Mouse (Mus musculus) forebrain, embryonic 11.5 days (tissue): ENCODE results near the gene Serpina5. TPM values are rescaled to one million over a fixed set of nuclear protein-coding genes. Genes with fewer than 3 reads are reported as not detected.

ENCODE experiments used
- ATAC-seq: fragments of 200-750 bp; cut with Nextera tagmentation; replicated peaks from 2 replicates; pipeline ENCODE4 v1.8.0; 2017; ENCODE audit warnings: moderate TSS enrichment; ENCODE audit not compliant: low FRiP score
- DNase-seq: peaks from one replicate; pipeline ENCODE4 v3.0.0-alpha.2; 2017; ENCODE audit warnings: low spot score
- H3K27ac ChIP-seq: fragments of 300-500 bp; sonication (generic); 2 replicates; pipeline ENCODE4 v1.5.1; 2014; ENCODE audit warnings: low read depth, low read length
- H3K27me3 ChIP-seq: fragments of 300-500 bp; sonication (generic); 2 replicates; pipeline ENCODE4 v1.6.1; 2014; ENCODE audit warnings: mild to moderate bottlenecking, low read length, mixed read lengths; ENCODE audit not compliant: control insufficient read depth, insufficient read depth
- H3K36me3 ChIP-seq: fragments of 300-500 bp; sonication (generic); 2 replicates; pipeline ENCODE4 v1.6.1; 2014; ENCODE audit warnings: mild to moderate bottlenecking, low read length, moderate library complexity, mixed read lengths; ENCODE audit not compliant: control insufficient read depth, insufficient read depth
- H3K4me1 ChIP-seq: fragments of 300-500 bp; sonication (generic); replicated peaks from 2 replicates; pipeline ENCODE4 v1.6.1; 2014; ENCODE audit warnings: low read length, mixed read lengths; ENCODE audit not compliant: control insufficient read depth, insufficient read depth
- H3K4me2 ChIP-seq: fragments of 300-500 bp; sonication (generic); 2 replicates; pipeline ENCODE4 v1.6.1; 2014; ENCODE audit warnings: low read depth, mild to moderate bottlenecking, low read length, moderate library complexity, mixed read lengths; ENCODE audit not compliant: severe bottlenecking
- H3K4me3 ChIP-seq: fragments of 300-500 bp; sonication (generic); 2 replicates; pipeline ENCODE4 v1.5.1; 2014; ENCODE audit warnings: low read depth, low read length
- H3K9ac ChIP-seq: fragments of 300-500 bp; sonication (generic); 2 replicates; pipeline ENCODE4 v1.6.1; 2014; ENCODE audit warnings: low read length
- H3K9me3 ChIP-seq: fragments of 300-500 bp; sonication (generic); 2 replicates; pipeline ENCODE4 v1.6.1; 2016; ENCODE audit warnings: low read length, mixed read lengths; ENCODE audit not compliant: control insufficient read depth
- WGBS: fragments of 180-500 bp; shearing (Covaris S2); extraction: QIAGEN DNeasy Blood & Tissue Kit; methylation state at CpG from one replicate; pipeline ENCODE4 v1.1.7; 2014; 5-methylcytosine and 5-hydroxymethylcytosine counted together
- polyA plus RNA-seq: library from polyadenylated mRNA; unstranded; fragments of >200 nt; fragmentation: Nextera tagmentation; extraction: Ambion mirVana; gene quantifications from 2 replicates; pipeline ENCODE4 v1.2.1, GENCODE M21; 2014

Serpina5 gene
- polyA plus RNA-seq, 1 experiment from 2014 or later = not detected

DNA sequence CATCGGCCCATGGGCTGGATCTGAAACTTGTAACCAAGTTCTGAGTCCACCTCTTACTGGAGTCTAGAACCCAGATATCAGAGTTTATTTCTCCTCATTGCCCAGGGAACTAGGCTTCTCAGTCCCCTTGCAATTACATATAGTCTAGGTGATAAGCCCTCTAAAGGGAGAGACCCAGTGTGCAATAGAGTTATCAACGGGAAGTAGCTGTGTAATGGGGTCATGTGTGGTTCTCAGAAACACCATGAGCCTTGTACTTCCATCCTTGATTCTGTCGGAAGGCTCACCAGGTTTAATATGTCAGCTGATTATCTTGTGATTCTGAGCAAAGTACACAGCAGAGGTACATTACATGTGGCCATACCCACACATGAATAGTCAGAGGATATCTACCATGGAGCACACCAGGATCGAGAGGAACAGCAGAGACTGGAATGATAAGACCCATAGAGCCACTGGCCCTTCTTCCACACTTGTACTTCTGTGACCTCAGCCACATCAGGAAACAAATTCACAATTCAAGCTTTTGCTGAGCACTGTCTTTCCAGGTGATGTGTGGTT is 39.7 kb downstream of the Serpina5 start:
- Histone ChIP-seq H3K27me3 (no peaks in the 10 kb centered on the region), H3K4me1 (no peaks in the 10 kb centered on the region), H3K9me3 (no peaks in the 10 kb centered on the region), H3K27ac (no peak overlapping the region), H3K4me3 (no peak overlapping the region), H3K4me2 (no peak overlapping the region), H3K36me3 (no peaks in the 10 kb centered on the region), H3K9ac (no peak overlapping the region)
- DNase-seq = no peak
- no peak for ATAC-seq
- 87% methylated on average over 4 of the region's 4 CpGs for WGBS

DNA sequence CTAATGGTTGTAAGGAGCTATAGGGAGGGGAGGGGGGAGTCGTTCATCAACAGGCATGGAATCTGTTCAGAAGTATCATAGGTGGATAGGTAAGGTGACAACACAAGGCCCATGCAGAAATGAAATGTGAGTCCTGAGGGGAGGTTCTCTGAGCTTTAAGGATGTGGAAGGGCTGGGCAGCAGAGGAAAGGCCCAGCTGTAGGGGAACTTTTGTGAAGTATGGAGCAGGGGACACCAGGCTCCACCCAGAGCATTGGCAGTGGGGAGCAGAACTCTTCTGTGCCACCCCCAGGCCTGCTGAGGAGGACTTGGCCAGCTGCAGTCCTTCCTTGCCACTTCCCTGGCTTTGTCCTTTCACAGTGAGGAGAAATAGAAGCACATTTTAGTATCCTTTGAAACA is 40.6 kb downstream of the Serpina5 start:
- ATAC-seq = no peak
- WGBS = 75% methylated on average over 1 of the region's 1 CpGs
- H3K4me1 ChIP-seq = no peaks in the 10 kb centered on the region
- H3K36me3 ChIP-seq = no peaks in the 10 kb centered on the region
- no peaks in the 10 kb centered on the region for H3K9me3 ChIP-seq
- no peak for DNase-seq
- H3K4me3 ChIP-seq = no peak overlapping the region
- no peaks in the 10 kb centered on the region for H3K27me3 ChIP-seq
- H3K9ac ChIP-seq = no peak overlapping the region
- H3K27ac ChIP-seq = no peak overlapping the region
- H3K4me2 ChIP-seq = no peak overlapping the region

DNA sequence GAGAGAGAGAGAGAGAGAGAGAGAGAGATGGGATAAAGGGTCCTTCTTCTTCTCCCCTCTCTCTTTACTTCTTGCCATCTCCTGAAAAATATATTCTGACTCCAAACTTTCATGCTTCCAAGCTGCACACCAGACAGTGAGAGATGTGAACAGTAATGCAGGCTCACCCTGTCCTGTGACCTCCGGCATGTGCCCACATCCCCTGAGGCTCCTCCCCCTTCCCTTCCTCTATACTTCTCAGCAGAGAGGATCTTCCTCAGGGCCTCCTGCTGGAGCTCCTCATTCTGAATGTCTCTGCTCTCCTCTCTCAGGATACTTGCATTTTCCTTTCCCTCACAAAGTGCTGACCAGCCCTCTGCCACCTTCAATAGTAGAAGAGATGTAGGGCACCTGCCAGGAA is 41.5 kb downstream of the Serpina5 start:
- no peaks in the 10 kb centered on the region for H3K27me3 ChIP-seq
- no peak for DNase-seq
- H3K36me3 ChIP-seq = no peaks in the 10 kb centered on the region
- no peak for ATAC-seq
- H3K4me2 ChIP-seq = no peak overlapping the region
- WGBS = 81% methylated on average over 1 of the region's 1 CpGs
- H3K27ac ChIP-seq = no peak overlapping the region
- H3K9ac ChIP-seq = no peak overlapping the region
- H3K4me1 ChIP-seq = no peaks in the 10 kb centered on the region
- H3K4me3 ChIP-seq = no peak overlapping the region
- no peaks in the 10 kb centered on the region for H3K9me3 ChIP-seq

DNA sequence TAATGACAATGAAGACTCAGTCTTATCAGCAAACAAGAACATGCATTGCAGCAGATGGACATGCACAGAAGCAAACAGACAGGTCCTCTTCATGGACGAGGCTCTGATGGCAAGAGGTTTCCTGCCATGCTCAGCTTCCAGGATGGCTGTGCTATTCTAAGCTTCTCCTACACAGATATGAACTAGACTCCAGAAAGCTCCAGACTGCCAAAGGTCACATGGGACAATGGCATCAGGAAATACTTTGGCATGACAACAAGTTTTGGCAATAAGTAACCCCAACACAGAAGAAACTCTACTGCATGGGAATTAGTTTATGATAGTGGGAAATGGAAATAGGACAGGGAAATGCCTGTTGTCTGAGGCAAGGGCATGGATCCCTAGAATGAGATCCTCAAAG is 42.4 kb downstream of the Serpina5 start:
- H3K4me2 ChIP-seq = no peak overlapping the region
- no peaks in the 10 kb centered on the region for H3K27me3 ChIP-seq
- no peak overlapping the region for H3K27ac ChIP-seq
- no peak for ATAC-seq
- no peaks in the 10 kb centered on the region for H3K36me3 ChIP-seq
- no peaks in the 10 kb centered on the region for H3K9me3 ChIP-seq
- 80% methylated on average over 1 of the region's 1 CpGs for WGBS
- no peak for DNase-seq
- H3K4me1 ChIP-seq = no peaks in the 10 kb centered on the region
- H3K4me3 ChIP-seq = no peak overlapping the region
- H3K9ac ChIP-seq = no peak overlapping the region

DNA sequence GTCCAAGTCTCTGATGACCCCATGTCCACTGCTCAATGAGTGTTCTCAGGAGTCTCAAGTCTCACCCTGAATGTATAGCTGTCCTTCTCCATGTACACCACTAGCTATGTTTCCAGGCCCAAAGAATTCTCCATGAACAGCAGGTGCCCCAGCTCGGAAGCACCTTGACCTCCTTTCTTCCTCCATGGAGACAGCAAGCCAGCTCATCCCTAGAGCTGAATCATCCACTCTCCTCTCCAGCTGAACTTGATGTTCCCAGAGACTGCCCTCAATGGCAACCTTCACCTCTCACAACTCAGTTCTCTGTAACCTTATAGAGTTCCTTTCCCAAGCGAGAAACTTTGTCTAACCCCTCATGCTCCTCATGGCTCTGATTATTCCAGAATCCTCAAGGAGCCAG is 44.7 kb downstream of the Serpina5 start:
- Histone ChIP-seq H3K27me3 (no peaks in the 10 kb centered on the region), H3K4me3 (no peak overlapping the region), H3K4me2 (no peak overlapping the region), H3K27ac (no peak overlapping the region), H3K9me3 (no peaks in the 10 kb centered on the region), H3K36me3 (no peaks in the 10 kb centered on the region), H3K9ac (no peak overlapping the region), H3K4me1 (no peaks in the 10 kb centered on the region)
- ATAC-seq (no peak), DNase-seq (no peak)
- WGBS = 83% methylated on average over 2 of the region's 2 CpGs

DNA sequence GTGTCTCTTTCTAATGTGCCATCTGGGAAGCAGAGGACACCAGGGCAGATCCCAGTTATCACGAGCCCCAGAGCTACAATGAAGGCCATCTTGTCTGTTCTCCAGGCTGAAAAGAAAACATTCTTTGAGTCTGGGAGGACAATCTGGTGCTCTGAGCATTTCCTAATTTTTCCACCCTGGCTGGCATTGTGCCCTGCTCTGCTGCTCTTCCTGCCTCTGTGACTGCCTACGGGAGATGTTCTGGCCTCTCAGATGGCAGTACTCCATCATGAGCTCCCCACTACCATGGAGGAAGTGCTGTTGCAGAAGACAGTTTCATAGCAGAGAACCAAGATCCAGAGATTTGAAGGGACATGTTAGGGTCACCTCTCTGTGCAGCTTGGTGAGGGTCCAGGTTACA is 51.1 kb downstream of the Serpina5 start:
- H3K27me3 ChIP-seq = no peaks in the 10 kb centered on the region
- no peaks in the 10 kb centered on the region for H3K36me3 ChIP-seq
- H3K9ac ChIP-seq = no peak overlapping the region
- 89% methylated on average over 2 of the region's 2 CpGs for WGBS
- no peaks in the 10 kb centered on the region for H3K9me3 ChIP-seq
- DNase-seq = no peak
- no peak overlapping the region for H3K27ac ChIP-seq
- no peaks in the 10 kb centered on the region for H3K4me1 ChIP-seq
- H3K4me3 ChIP-seq = no peak overlapping the region
- H3K4me2 ChIP-seq = no peak overlapping the region
- ATAC-seq = no peak

DNA sequence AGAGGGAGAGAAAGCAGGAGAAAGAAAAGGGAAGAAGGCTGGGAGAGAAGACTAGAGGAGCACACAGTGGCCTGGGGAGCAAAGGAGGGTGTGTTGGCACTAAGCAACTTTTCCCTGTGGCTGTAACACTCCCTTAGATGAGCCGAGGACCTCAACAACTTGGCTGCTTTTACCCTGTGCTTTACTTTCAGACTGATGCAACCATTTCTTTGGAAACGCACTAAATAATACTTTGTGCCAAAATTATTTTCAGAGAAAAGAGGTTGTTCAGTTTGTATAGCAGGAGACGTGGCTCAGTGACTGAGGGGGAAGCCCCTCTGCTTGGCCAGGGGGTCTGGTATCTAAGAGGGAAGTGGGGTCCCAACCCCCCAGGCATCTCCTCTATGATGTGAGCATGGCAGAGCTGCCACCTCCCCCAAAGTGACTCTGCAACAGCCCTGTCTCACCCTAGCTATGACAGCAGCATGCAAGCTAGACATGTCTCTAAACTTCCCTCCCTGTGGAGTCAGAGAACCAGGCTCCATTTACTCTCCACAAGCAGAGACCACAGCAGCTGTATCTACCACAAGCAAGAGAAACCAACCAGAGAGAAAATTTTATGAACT is 52.2 kb downstream of the Serpina5 start:
- H3K4me1 ChIP-seq = no peaks in the 10 kb centered on the region
- no peak overlapping the region for H3K4me2 ChIP-seq
- no peaks in the 10 kb centered on the region for H3K27me3 ChIP-seq
- ATAC-seq = no peak
- H3K27ac ChIP-seq = no peak overlapping the region
- H3K9ac ChIP-seq = no peak overlapping the region
- no peaks in the 10 kb centered on the region for H3K36me3 ChIP-seq
- no peak overlapping the region for H3K4me3 ChIP-seq
- H3K9me3 ChIP-seq = no peaks in the 10 kb centered on the region
- DNase-seq = no peak
- WGBS = 84% methylated on average over 3 of the region's 3 CpGs

DNA sequence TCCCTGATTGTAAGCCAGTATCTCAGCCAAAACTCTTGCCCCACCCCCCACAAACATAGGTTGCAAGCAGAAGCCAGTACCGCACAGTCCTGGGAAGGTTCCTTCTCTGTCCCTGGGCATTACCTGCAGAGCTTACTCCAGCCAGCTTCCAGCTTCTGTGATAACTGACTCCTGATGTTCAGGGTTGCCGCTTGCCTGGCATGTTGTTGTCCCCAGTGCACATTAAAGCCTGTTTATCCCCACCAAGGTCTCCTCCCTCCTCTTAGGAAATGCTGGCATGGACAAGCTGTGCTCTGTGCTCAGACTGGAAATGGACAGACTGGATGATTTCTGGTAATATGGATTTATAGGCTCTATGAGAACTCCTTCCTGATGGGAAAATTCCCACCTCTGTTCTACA is 52.7 kb downstream of the Serpina5 start, which contains the start of gene Serpina3c:
Gene Serpina3c (minus strand): TSS at position 215 of the 400 bp plus-strand sequence.
- Histone ChIP-seq H3K27ac (no peak within 1 kb of the TSS), H3K4me2 (no peak within 1 kb of the TSS), H3K9me3 (no peaks in the 10 kb centered on the region), H3K9ac (no peak within 1 kb of the TSS), H3K36me3 (no peaks in the 10 kb centered on the region), H3K4me3 (no peak within 1 kb of the TSS), H3K27me3 (no peaks in the 10 kb centered on the region), H3K4me1 (no peaks in the 10 kb centered on the region)
- DNase-seq (no peak), ATAC-seq (no peak)
- 86% methylated on average over 2 of the region's 2 CpGs for WGBS
